Mouse (Mus musculus): Measurements from ENCODE around the gene Glyat. TPM values are rescaled to one million over a fixed set of nuclear protein-coding genes. Genes with fewer than 3 reads are reported as not detected.

Glyat gene
- total and polyA plus RNA-seq, 3 experiments = not detected

GRCm38 (mm10) chr19:12599674-12600073 is 33.4 kb upstream of the Glyat start, which contains the start of gene Gm4952:
Gm4952 (plus strand) TSS chr19:12599974.
- Histone ChIP-seq H3K79me2 (ENCODE audit: control insufficient read depth, insufficient read depth, low read length, poor library complexity) (no peaks in the 10 kb centered on the region), H3K27me3 (ENCODE audit: control insufficient read depth in 1 of 2, insufficient read depth in 2 of 2, low read length in 2 of 2) (no peaks in the 10 kb centered on the region), H3K9ac (ENCODE audit: control insufficient read depth, low read depth, low read length, poor library complexity, severe bottlenecking) (no peak within 1 kb of the TSS), H3K9me3 (replicated peaks; ENCODE audit: insufficient read depth, low read length) (no peaks in the 10 kb centered on the region), H3K36me3 (ENCODE audit: control insufficient read depth in 1 of 2, insufficient read depth in 2 of 2, low read length in 2 of 2) (0 out of 4 replicates have a peak, but pooled peaks cover 0 to 2% of the 10 kb centered on the region in 2 experiments), H3K4me1 (ENCODE audit: control insufficient read depth in 1 of 2, insufficient read depth in 2 of 2, low read length in 2 of 2) (no peaks in the 10 kb centered on the region), H3K27ac (ENCODE audit: control insufficient read depth, low read depth, low read length) (no peak within 1 kb of the TSS), H3K4me3 (ENCODE audit: control insufficient read depth in 1 of 2, insufficient read depth in 1 of 2, low read depth in 2 of 2, low read length in 2 of 2) (no peak within 1 kb of the TSS)
- no peak for DNase-seq (ENCODE audit: low read depth, low spot score)
- TF ChIP-seq ZMIZ1 (IDR thresholded peaks at IDR 0.05; ENCODE audit: low read depth, low read length) (no peak), TBP (IDR thresholded peaks at IDR 0.05; ENCODE audit: low read depth, low read length) (no peak), JUND (IDR thresholded peaks at IDR 0.05; ENCODE audit: low read depth, low read length) (no peak), CTCF (IDR thresholded peaks at IDR 0.05 in 2 of 3, conservative IDR thresholded peaks at IDR 0.05 in 1 of 3; ENCODE audit: control insufficient read depth in 1 of 3, insufficient read depth in 1 of 3, low read depth in 2 of 3, low read length in 3 of 3, poor library complexity in 1 of 3, severe bottlenecking in 1 of 3) (no peak), USF2 (IDR thresholded peaks at IDR 0.05; ENCODE audit: borderline replicate concordance in 1 of 2, insufficient read depth in 1 of 2, low read depth in 1 of 2, low read length in 2 of 2) (no peak)

GRCm38 (mm10) chr19:12600684-12601480 is 32.2 kb upstream of the Glyat start:
- H3K9ac ChIP-seq (ENCODE audit: control insufficient read depth, low read depth, low read length, poor library complexity, severe bottlenecking) = no peak overlapping the region
- no peaks in the 10 kb centered on the region for H3K4me1 ChIP-seq (ENCODE audit: control insufficient read depth in 1 of 2, insufficient read depth in 2 of 2, low read length in 2 of 2)
- H3K27me3 ChIP-seq (ENCODE audit: control insufficient read depth in 1 of 2, insufficient read depth in 2 of 2, low read length in 2 of 2) = no peaks in the 10 kb centered on the region
- DNase-seq (ENCODE audit: low read depth, low spot score) = no peak
- no peaks in the 10 kb centered on the region for H3K79me2 ChIP-seq (ENCODE audit: control insufficient read depth, insufficient read depth, low read length, poor library complexity)
- no peak overlapping the region for H3K27ac ChIP-seq (ENCODE audit: control insufficient read depth, low read depth, low read length)
- H3K4me3 ChIP-seq (ENCODE audit: control insufficient read depth in 1 of 2, insufficient read depth in 1 of 2, low read depth in 2 of 2, low read length in 2 of 2) = no peak overlapping the region
- H3K36me3 ChIP-seq (ENCODE audit: control insufficient read depth in 1 of 2, insufficient read depth in 2 of 2, low read length in 2 of 2) = 0 out of 4 replicates have a peak, but pooled peaks cover 0 to 2% of the 10 kb centered on the region in 2 experiments
- H3K9me3 ChIP-seq (replicated peaks; ENCODE audit: insufficient read depth, low read length) = no peaks in the 10 kb centered on the region
- TF ChIP-seq MYB (IDR thresholded peaks at IDR 0.05; ENCODE audit: low read depth, low read length) (no peak), MAZ (IDR thresholded peaks at IDR 0.05; ENCODE audit: low read depth, low read length) (no peak), MAX (IDR thresholded peaks at IDR 0.05; ENCODE audit: low read length) (no peak), CHD2 (IDR thresholded peaks at IDR 0.05; ENCODE audit: low read length) (no peak), MEF2A (IDR thresholded peaks at IDR 0.05; ENCODE audit: extremely low read depth, insufficient replicate concordance, low read depth, low read length, poor library complexity, severe bottlenecking) (no peak), USF1 (IDR thresholded peaks at IDR 0.05; ENCODE audit: low read depth, low read length) (no peak), CHD1 (IDR thresholded peaks at IDR 0.05; ENCODE audit: low read depth, low read length) (no peak), ZKSCAN1 (IDR thresholded peaks at IDR 0.05; ENCODE audit: low read depth, low read length) (no peak), ELF1 (IDR thresholded peaks at IDR 0.05; ENCODE audit: low read depth, low read length) (no peak), TAL1 (IDR thresholded peaks at IDR 0.05; ENCODE audit: low read length) (no peak), KAT2A (conservative IDR thresholded peaks at IDR 0.05; ENCODE audit: low read depth, low read length) (no peak), E2F4 (IDR thresholded peaks at IDR 0.05; ENCODE audit: borderline replicate concordance, low read depth, low read length) (no peak)

Measured in MEL (cell line).